Mouse (Mus musculus): ENCODE results near the gene Scube2.

GRCm38 (mm10) chr7:109852752-109853212, 12.7 kb downstream of the Scube2 start:
- no peak for TF ChIP-seq GATA1 (IDR thresholded peaks at IDR 0.05; ENCODE audit: low read length)
- TF ChIP-seq TAL1 (IDR thresholded peaks at IDR 0.05; ENCODE audit: low read length) = no peak
